Mouse (Mus musculus): ENCODE results near the gene Chst11.

DNA sequence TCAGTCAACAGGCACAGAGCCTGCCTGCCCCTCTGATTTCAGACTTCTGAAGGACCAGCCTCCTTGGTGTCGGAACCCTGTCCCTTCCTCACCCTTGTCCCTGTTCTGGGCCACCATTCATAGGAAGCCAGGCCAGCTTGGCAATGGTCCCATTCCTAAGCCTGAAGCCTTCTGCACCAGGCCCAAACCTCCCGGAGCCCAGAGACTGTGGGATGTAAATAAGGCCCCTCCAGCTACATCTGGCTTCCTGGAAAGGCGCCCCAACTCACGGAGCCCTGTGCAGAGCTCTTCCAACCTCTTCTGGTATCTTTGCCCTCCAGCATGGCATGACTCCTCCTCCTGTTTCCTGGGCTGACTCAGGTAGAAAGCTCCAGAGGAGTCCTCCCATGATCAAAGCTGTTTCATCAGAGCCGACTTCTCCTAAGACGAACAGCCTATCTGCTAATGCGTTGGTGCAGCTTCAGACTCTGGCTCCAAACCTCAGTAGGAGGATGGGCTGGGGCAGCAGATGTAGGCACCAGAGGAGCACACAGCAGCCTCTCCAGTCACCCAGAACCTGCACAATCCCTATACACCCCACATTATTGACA is 199.3 kb downstream of the Chst11 start:
- no peak for TF ChIP-seq POLR2A (IDR thresholded peaks at IDR 0.05; ENCODE audit: insufficient read length, low read depth)
- TF ChIP-seq TCF12 (IDR thresholded peaks at IDR 0.05; ENCODE audit: insufficient read depth, poor library complexity, severe bottlenecking) = no peak
- TF ChIP-seq USF1 (IDR thresholded peaks at IDR 0.05; ENCODE audit: low read depth) = no peak
- TF ChIP-seq POLR2AphosphoS2 (IDR thresholded peaks at IDR 0.05; ENCODE audit: insufficient read length, low read depth) = no peak
- TF ChIP-seq MAX (IDR thresholded peaks at IDR 0.05; ENCODE audit: low read depth) = no peak
- no peak for TF ChIP-seq TCF3 (IDR thresholded peaks at IDR 0.05; ENCODE audit: insufficient read length, low read depth)

Data from myocyte (in vitro differentiated cells).